Mouse (Mus musculus): ENCODE data around the gene Focad.

DNA sequence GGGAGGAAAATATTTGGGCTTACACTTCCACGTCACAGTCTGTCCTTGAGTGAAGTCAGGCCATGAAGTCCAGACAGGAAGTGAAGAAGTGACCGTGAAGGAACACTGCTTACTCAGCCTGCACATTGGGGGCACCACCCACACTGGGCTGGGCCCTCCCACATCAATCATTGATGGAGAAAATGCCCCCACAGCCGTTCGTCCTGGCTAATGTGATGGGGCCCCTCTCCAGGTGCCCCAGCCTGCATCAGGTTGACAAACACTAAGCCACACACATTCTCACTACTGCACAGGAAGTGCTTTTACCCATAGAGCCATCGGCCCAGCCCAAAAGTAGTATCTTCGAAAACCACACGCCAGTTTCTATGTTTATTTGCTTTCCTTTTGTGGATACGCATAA is 48.1 kb upstream of the Focad start:
- TF ChIP-seq CTCF (IDR thresholded peaks at IDR 0.05; ENCODE audit: control insufficient read depth, insufficient read depth, insufficient read length) (no peak), MAX (IDR thresholded peaks at IDR 0.05) (no peak)
